Mouse (Mus musculus) gastrocnemius, adult 2 months (tissue): Measurements from ENCODE around the gene Cacng4. TPM values are rescaled to one million over a fixed set of nuclear protein-coding genes. Genes with fewer than 3 reads are reported as not detected.

ENCODE experiments used
- DNase-seq: peaks from one replicate; pipeline ENCODE4 v3.0.0; 2022
- H3K27ac ChIP-seq: fragments of 200-600 bp; 2 replicates; pipeline ENCODE4 v1.8.1; 2022; ENCODE audit warnings: mild to moderate bottlenecking
- H3K4me3 ChIP-seq: fragments of 200-600 bp; 2 replicates; pipeline ENCODE4 v1.8.1; 2022; ENCODE audit warnings: mild to moderate bottlenecking, moderate library complexity
- CTCF ChIP-seq: fragments of 200-600 bp; IDR thresholded peaks from 2 replicates; pipeline ENCODE4 v1.8.1; 2022; ENCODE audit warnings: antibody characterized with exemption, mild to moderate bottlenecking, moderate library complexity
- intact Hi-C: fragments of 180-260 bp; cut with DNase I; formaldehyde crosslinking; loops from one replicate; pipeline ENCODE4 v1.15.1; 2025
- long read RNA-seq, 2 experiments: library from polyadenylated mRNA; stranded (forward); transcript quantifications; one replicate each; pipeline ENCODE4 v2.0.0; 2021
- total RNA-seq, 2 experiments: library from RNA; stranded (reverse); gene quantifications; 2 replicates each; pipeline ENCODE4 v1.2.3; 2021

Cacng4 gene
- not detected for total RNA-seq
- long read RNA-seq, experiment 1, result 0 reads
- long read RNA-seq, experiment 2, result 0 reads

GRCm38 (mm10) chr11:107794547-107795269 lies at the start of gene Cacng4:
Gene Cacng4 (minus strand): TSS chr11:107794557.
- Histone ChIP-seq H3K4me3 (peak within 1 kb of the TSS; percentile 68), H3K27ac (no peak within 1 kb of the TSS)
- TF ChIP-seq CTCF, result no peak
- DNase-seq, result peak; percentile 46
- intact Hi-C loops, result no loop called here

GRCm38 (mm10) chr11:107833351-107834040 lies 39.1 kb upstream of the Cacng4 start:
- no peak for TF ChIP-seq CTCF
- Histone ChIP-seq H3K4me3 (no peak overlapping the region), H3K27ac (no peak overlapping the region)
- DNase-seq, result no peak
- intact Hi-C loops, result no loop called here

GRCm38 (mm10) chr11:107817196-107817595 lies 22.8 kb upstream of the Cacng4 start:
- Histone ChIP-seq H3K4me3 (no peak overlapping the region), H3K27ac (no peak overlapping the region)
- no peak for DNase-seq
- intact Hi-C loops, result no loop called here
- no peak for TF ChIP-seq CTCF

GRCm38 (mm10) chr11:107812941-107813648 lies 18.7 kb upstream of the Cacng4 start:
- no peak for TF ChIP-seq CTCF
- Histone ChIP-seq H3K4me3 (no peak overlapping the region), H3K27ac (no peak overlapping the region)
- DNase-seq, result peak; percentile 67
- intact Hi-C loops, result no loop called here

- H3K27ac ChIP-seq, result no peak overlapping the region
- intact Hi-C loops, result no loop called here
- DNase-seq, result no peak
- no peak overlapping the region for H3K4me3 ChIP-seq
- TF ChIP-seq CTCF, result no peak
These were observed 18.1 kb upstream of the Cacng4 start for GRCm38 (mm10) chr11:107812429-107812828.

GRCm38 (mm10) chr11:107808508-107808907 lies 14.2 kb upstream of the Cacng4 start:
- intact Hi-C loops, result no loop called here
- H3K4me3 ChIP-seq, result no peak overlapping the region
- peak; percentile 39 for TF ChIP-seq CTCF
- DNase-seq, result no peak
- H3K27ac ChIP-seq, result no peak overlapping the region

GRCm38 (mm10) chr11:107806058-107806457 lies 11.7 kb upstream of the Cacng4 start:
- intact Hi-C loops, result no loop called here

GRCm38 (mm10) chr11:107801946-107802345 lies 7.6 kb upstream of the Cacng4 start:
- no peak for DNase-seq
- intact Hi-C loops, result no loop called here
- no peak overlapping the region for H3K4me3 ChIP-seq
- no peak overlapping the region for H3K27ac ChIP-seq
- TF ChIP-seq CTCF, result no peak

More at GRCm38 (mm10) chr11:107806058-107806457, 11.7 kb upstream of the Cacng4 start:
- no peak for TF ChIP-seq CTCF
- no peak overlapping the region for H3K4me3 ChIP-seq
- no peak for DNase-seq
- H3K27ac ChIP-seq, result no peak overlapping the region

- no peak for DNase-seq
- intact Hi-C loops, result no loop called here
- TF ChIP-seq CTCF, result no peak
- no peak overlapping the region for H3K4me3 ChIP-seq
- no peak overlapping the region for H3K27ac ChIP-seq
These were observed 5.0 kb upstream of the Cacng4 start for GRCm38 (mm10) chr11:107799331-107799730.

- H3K27ac ChIP-seq, result no peak overlapping the region
- no peak for DNase-seq
- TF ChIP-seq CTCF, result no peak
- intact Hi-C loops, result no loop called here
- no peak overlapping the region for H3K4me3 ChIP-seq
These were observed 2.0 kb upstream of the Cacng4 start for GRCm38 (mm10) chr11:107796346-107796745.

GRCm38 (mm10) chr11:107795384-107796035 lies 1.2 kb upstream of the Cacng4 start:
- no peak for TF ChIP-seq CTCF
- no peak for DNase-seq
- Histone ChIP-seq H3K4me3 (no peak overlapping the region; the same call in 1 of the 2 replicates), H3K27ac (no peak overlapping the region)
- intact Hi-C loops, result no loop called here

- intact Hi-C loops, result no loop called here
- no peak overlapping the region for H3K27ac ChIP-seq
These were observed 259 bp downstream of the Cacng4 start for GRCm38 (mm10) chr11:107794103-107794493.

More at GRCm38 (mm10) chr11:107794103-107794493, 259 bp downstream of the Cacng4 start:
- peak; percentile 30 for DNase-seq
- H3K4me3 ChIP-seq, result peak overlapping the region; percentile 68
- TF ChIP-seq CTCF, result no peak
